ENCODE assay signal across 9 mouse cellular contexts in the genomic region with DNA sequence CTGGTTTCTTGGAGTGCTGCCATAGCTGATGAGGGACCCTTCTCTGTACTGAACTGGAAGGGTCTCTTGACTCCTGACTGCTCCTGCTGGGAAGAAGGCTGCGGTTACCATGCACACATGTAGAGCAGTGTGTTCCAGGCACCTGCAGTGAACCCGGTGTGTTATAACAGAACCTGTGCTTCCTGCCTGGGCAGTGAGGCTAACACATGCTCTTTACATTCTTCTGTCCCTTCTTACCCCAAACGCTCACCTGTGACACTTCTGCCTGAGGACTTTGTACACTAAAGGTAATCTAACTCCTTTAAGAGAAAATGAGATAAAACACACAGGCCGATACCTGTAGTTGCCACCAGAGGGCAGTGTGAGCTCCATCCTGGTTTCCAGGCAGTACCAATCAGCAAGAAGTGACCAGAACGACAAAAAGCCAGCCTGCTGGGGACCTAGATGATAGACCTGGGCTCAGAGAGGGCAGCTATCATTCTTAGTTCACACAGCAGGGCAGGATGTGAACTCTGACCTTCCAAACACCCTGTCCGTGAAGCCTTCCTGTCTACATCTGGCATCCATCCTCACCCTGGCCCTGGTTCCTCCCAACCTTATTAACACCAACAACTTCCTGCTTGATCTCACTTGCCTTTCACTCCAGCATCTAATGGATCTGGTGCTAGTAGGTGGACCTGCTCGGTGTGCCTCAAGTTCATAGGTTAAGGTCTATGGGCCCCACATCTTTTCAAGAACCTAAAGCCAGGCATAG. TPM values are rescaled to one million over a fixed set of nuclear protein-coding genes. Genes with fewer than 3 reads are reported as not detected.
DNase-seq lines count a peak whose midpoint lies in the region; ATAC-seq and TF ChIP-seq lines count a peak whose summit lies in the region.
"Had no signal": no experiment of that assay in that cellular context is flagged by ENCODE, and none has a peak within 500 bp of the region (broad histone marks: within the 10 kb centered on the region; RNA-seq: fewer than 3 reads in every experiment).

No protein-coding gene starts in this region.

- peak; percentile 67 to 80 for DNase-seq in CD8-positive naive resting alpha-beta T cell, adult 2 months (ENCODE audit: low read depth in 2 of 2, low spot score in 2 of 2)
- peak; percentile 78 for DNase-seq in embryonic facial prominence, embryonic 14.5 days (ENCODE audit: low spot score)
- DNase-seq in heart, adult 8-10 months (ENCODE audit: low spot score): peak; percentile 84
- peak; percentile 78 to 86 for DNase-seq in kidney, postnatal 25 days
- peak; percentile 20 to 33 (median 31) for DNase-seq in liver, embryonic 14.5 days (ENCODE audit: low read depth in 3 of 3, low spot score in 3 of 3)
- DNase-seq in ovary, postnatal 14 days (ENCODE audit: low spot score): peak; percentile 73
- DNase-seq in thymus, postnatal 14 days: peak; percentile 77

- no peak overlapping the region for H3K4me2 ChIP-seq in embryonic facial prominence, embryonic 14.5 days (ENCODE audit: low read depth, low read length)
- H3K4me2 ChIP-seq in liver, embryonic 14.5 days (ENCODE audit: low read depth): no peak overlapping the region

- H3K27ac ChIP-seq in bone marrow, adult 2 months (ENCODE audit: control insufficient read depth, insufficient read depth, low read depth, low read length, poor library complexity): no peak overlapping the region
- H3K27ac ChIP-seq in embryonic facial prominence, embryonic 14.5 days (replicated peaks; ENCODE audit: low read depth, low read length): peak overlapping the region; percentile 81
- no peak overlapping the region for H3K27ac ChIP-seq in liver, embryonic 14.5 days
- H3K27ac ChIP-seq: macrophage had no signal

- 28% methylated on average over 7 of the region's 7 CpGs for WGBS in bone marrow, adult 2 months
- 19% methylated on average over 7 of the region's 7 CpGs for WGBS in embryonic facial prominence, embryonic 14.5 days
- WGBS in liver, embryonic 14.5 days (ENCODE audit: insufficient replicate concordance): 25% methylated on average over 7 of the region's 7 CpGs

- no peak for TF ChIP-seq EP300 in liver, embryonic 14.5 days (IDR thresholded peaks at IDR 0.05; ENCODE audit: low read depth)

- H3K27me3 ChIP-seq in embryonic facial prominence, embryonic 14.5 days (replicated peaks; ENCODE audit: control insufficient read depth, insufficient read depth, low read length): no peaks in the 10 kb centered on the region
- H3K27me3 ChIP-seq in liver, embryonic 14.5 days (ENCODE audit: control insufficient read depth, insufficient read depth, low read length): no peaks in the 10 kb centered on the region

- TF ChIP-seq CTCF in bone marrow, adult 2 months (IDR thresholded peaks at IDR 0.05; ENCODE audit: control insufficient read depth, insufficient read depth, low read length): peak; percentile 91
- peak; percentile 95 for TF ChIP-seq CTCF in liver, embryonic 14.5 days (IDR thresholded peaks at IDR 0.05; ENCODE audit: low read depth)

- no peak overlapping the region for H3K4me3 ChIP-seq in bone marrow, adult 2 months (replicated peaks; ENCODE audit: control insufficient read depth, low read depth, low read length)
- H3K4me3 ChIP-seq in embryonic facial prominence, embryonic 14.5 days (ENCODE audit: low read depth, low read length): no peak overlapping the region
- H3K4me3 ChIP-seq in liver, embryonic 14.5 days (ENCODE audit: insufficient read depth in 1 of 2, low read depth in 2 of 2, low read length in 2 of 2): no peak overlapping the region

- H3K36me3 ChIP-seq in embryonic facial prominence, embryonic 14.5 days (ENCODE audit: control insufficient read depth, insufficient read depth, low read length): no peaks in the 10 kb centered on the region
- no peaks in the 10 kb centered on the region for H3K36me3 ChIP-seq in liver, embryonic 14.5 days (replicated peaks; ENCODE audit: control insufficient read depth, insufficient read depth, low read depth)

- H3K4me1 ChIP-seq in bone marrow, adult 2 months (ENCODE audit: control insufficient read depth, insufficient read depth, low read length): no peaks in the 10 kb centered on the region; the same call in 1 of the 2 replicates
- H3K4me1 ChIP-seq in embryonic facial prominence, embryonic 14.5 days (ENCODE audit: control insufficient read depth, insufficient read depth, low read length): peaks cover 22% of the 10 kb centered on the region
- H3K4me1 ChIP-seq in liver, embryonic 14.5 days (replicated peaks; ENCODE audit: control insufficient read depth in 2 of 2, insufficient read depth in 2 of 2, low read length in 1 of 2): peaks cover 0 to 3% of the 10 kb centered on the region in 2 experiments; a peak in 1 of 4 replicates

- TF ChIP-seq POLR2A in bone marrow, adult 2 months (IDR thresholded peaks at IDR 0.05; ENCODE audit: borderline replicate concordance, control insufficient read depth, low read depth, low read length): no peak

- H3K9ac ChIP-seq in embryonic facial prominence, embryonic 14.5 days (ENCODE audit: low read depth, low read length): no peak overlapping the region
- no peak overlapping the region for H3K9ac ChIP-seq in liver, embryonic 14.5 days (replicated peaks)

- peak; percentile 34 for ATAC-seq in embryonic facial prominence, embryonic 14.5 days (ENCODE audit: low read depth)
- no peak for ATAC-seq in liver, embryonic 14.5 days (ENCODE audit: insufficient read depth)

- H3K9me3 ChIP-seq in embryonic facial prominence, embryonic 14.5 days (ENCODE audit: control insufficient read depth, low read length): no peaks in the 10 kb centered on the region
- no peaks in the 10 kb centered on the region for H3K9me3 ChIP-seq in liver, embryonic 14.5 days (ENCODE audit: control insufficient read depth, low read length)

RNA-seq across cellular contexts. Expression of a gene that starts 16.6 kb away (rescaled TPM):
- polyA plus RNA-seq in bone marrow, adult 2 months (2011; ENCODE audit: insufficient read depth, insufficient read length, low replicate concordance, missing spikeins): 2.4 and 2.7 TPM in 2 replicates
- polyA plus RNA-seq in embryonic facial prominence, embryonic 14.5 days (2014; fragmentation: Nextera tagmentation; extraction: Ambion mirVana): 64.1 and 67.5 TPM in 2 replicates
- total RNA-seq in heart, adult 8-10 months (2022): 10 to 100 TPM in 1 of 4 experiments, 1 to 10 TPM in 3; 8.2 to 12.6 (median 9.5) TPM
- polyA plus RNA-seq in liver, embryonic 14.5 days (2012; rRNA removed): 4.1 and 4.6 TPM in 2 replicates
- 4.7 and 5.0 TPM in 2 replicates for polyA plus RNA-seq in liver, embryonic 14.5 days (2014; fragmentation: Nextera tagmentation; extraction: Ambion mirVana)

RNA-seq across cellular contexts. Expression of a gene that starts 19.5 kb away (rescaled TPM):
- polyA plus RNA-seq in bone marrow, adult 2 months (2011; ENCODE audit: insufficient read depth, insufficient read length, low replicate concordance, missing spikeins): 3.9 and 7.6 TPM in 2 replicates
- polyA plus RNA-seq in embryonic facial prominence, embryonic 14.5 days (2014; fragmentation: Nextera tagmentation; extraction: Ambion mirVana): 0.42 and 0.55 TPM in 2 replicates
- total RNA-seq in heart, adult 8-10 months (2022): under 1 TPM; 0.13 to 0.57 (median 0.34) TPM
- 0.26 and 0.29 TPM in 2 replicates for polyA plus RNA-seq in liver, embryonic 14.5 days (2012; rRNA removed)
- polyA plus RNA-seq in liver, embryonic 14.5 days (2014; fragmentation: Nextera tagmentation; extraction: Ambion mirVana): 0.37 and 0.52 TPM in 2 replicates

RNA-seq across cellular contexts. Expression of a gene that starts 29.9 kb away (rescaled TPM):
- not detected in 2 replicates for polyA plus RNA-seq in bone marrow, adult 2 months (2011; ENCODE audit: insufficient read depth, insufficient read length, low replicate concordance, missing spikeins)
- 0.14 TPM in 1 of 2 replicates, not detected in the other for polyA plus RNA-seq in embryonic facial prominence, embryonic 14.5 days (2014; fragmentation: Nextera tagmentation; extraction: Ambion mirVana)
- total RNA-seq in heart, adult 8-10 months (2022): not detected
- 0.01 and 0.02 TPM in 2 replicates for polyA plus RNA-seq in liver, embryonic 14.5 days (2012; rRNA removed)
- 0.03 TPM in 1 of 2 replicates, not detected in the other for polyA plus RNA-seq in liver, embryonic 14.5 days (2014; fragmentation: Nextera tagmentation; extraction: Ambion mirVana)
- polyA plus RNA-seq: macrophage had no signal

RNA-seq across cellular contexts. Expression of a gene that starts 46.1 kb away (rescaled TPM):
- 0.47 TPM in 1 of 2 replicates, not detected in the other for polyA plus RNA-seq in bone marrow, adult 2 months (2011; ENCODE audit: insufficient read depth, insufficient read length, low replicate concordance, missing spikeins)
- polyA plus RNA-seq in embryonic facial prominence, embryonic 14.5 days (2014; fragmentation: Nextera tagmentation; extraction: Ambion mirVana): 1.1 and 1.5 TPM in 2 replicates
- total RNA-seq in heart, adult 8-10 months (2022): not detected
- polyA plus RNA-seq in liver, embryonic 14.5 days (2012; rRNA removed): 11.9 and 14.4 TPM in 2 replicates
- 9.8 and 10.7 TPM in 2 replicates for polyA plus RNA-seq in liver, embryonic 14.5 days (2014; fragmentation: Nextera tagmentation; extraction: Ambion mirVana)
- polyA plus RNA-seq: macrophage had no signal

RNA-seq across cellular contexts. Expression of a gene that starts 58.0 kb away (rescaled TPM):
- 94.5 and 156 TPM in 2 replicates for polyA plus RNA-seq in bone marrow, adult 2 months (2011; ENCODE audit: insufficient read depth, insufficient read length, low replicate concordance, missing spikeins)
- polyA plus RNA-seq in embryonic facial prominence, embryonic 14.5 days (2014; fragmentation: Nextera tagmentation; extraction: Ambion mirVana): 27.9 and 29.2 TPM in 2 replicates
- total RNA-seq in heart, adult 8-10 months (2022): 1 to 10 TPM; 1.2 to 7.6 (median 2.7) TPM
- 57.5 and 69.6 TPM in 2 replicates for polyA plus RNA-seq in liver, embryonic 14.5 days (2012; rRNA removed)
- polyA plus RNA-seq in liver, embryonic 14.5 days (2014; fragmentation: Nextera tagmentation; extraction: Ambion mirVana): 108 and 117 TPM in 2 replicates

Comparison
In these comparisons a context has a peak if more than half of its experiments do, and no peak if none do; other contexts are left out.
1. DNase-seq: peak in every context shown above with its lines; median percentile 84 in heart, adult 8-10 months; 82 in kidney, postnatal 25 days; 78 in embryonic facial prominence, embryonic 14.5 days; 77 in thymus, postnatal 14 days; 74 in CD8-positive naive resting alpha-beta T cell, adult 2 months; 73 in ovary, postnatal 14 days; 31 in liver, embryonic 14.5 days.
2. RNA of a gene that starts 16.6 kb away (polyA plus RNA-seq): 64.1 to 67.5 TPM in embryonic facial prominence, embryonic 14.5 days; 4.1 to 5.0 TPM in liver, embryonic 14.5 days and 2.4 to 2.7 TPM in bone marrow, adult 2 months; every median in the first group is over 10 times any median in the second.